Mouse (Mus musculus) lung, embryonic 15.5 days (tissue): ENCODE data around the gene Dynlt1c. TPM values are rescaled to one million over a fixed set of nuclear protein-coding genes. Genes with fewer than 3 reads are reported as not detected.
"Not testable (repeated sequence)": the region's sequence is repeated elsewhere in the genome, so short reads cannot be mapped to it uniquely, and the experiment has no call there.

Source experiments
- ATAC-seq: fragments of 200-750 bp; cut with Nextera tagmentation; 2 replicates; pipeline ENCODE4 v1.8.0; 2017; ENCODE audit warnings: moderate number of reproducible peaks, borderline replicate concordance; ENCODE audit not compliant: low FRiP score, low TSS enrichment; ENCODE audit errors: extremely low read depth
- H3K27ac ChIP-seq: fragments of 300-500 bp; sonication (generic); 2 replicates; pipeline ENCODE4 v1.5.1; 2015; ENCODE audit warnings: moderate library complexity, mild to moderate bottlenecking, inconsistent platforms
- H3K27me3 ChIP-seq: fragments of 300-500 bp; sonication (generic); 2 replicates; pipeline ENCODE4 v1.6.1; 2015; ENCODE audit warnings: inconsistent platforms
- H3K36me3 ChIP-seq: fragments of 300-500 bp; sonication (generic); 2 replicates; pipeline ENCODE4 v1.6.1; 2015; ENCODE audit warnings: inconsistent platforms
- H3K4me1 ChIP-seq: fragments of 300-500 bp; sonication (generic); 2 replicates; pipeline ENCODE4 v1.6.1; 2015; ENCODE audit warnings: inconsistent platforms
- H3K4me2 ChIP-seq: fragments of 300-500 bp; sonication (generic); 2 replicates; pipeline ENCODE4 v1.6.1; 2015; ENCODE audit warnings: inconsistent platforms, mild to moderate bottlenecking, moderate library complexity
- H3K4me3 ChIP-seq: fragments of 300-500 bp; sonication (generic); 2 replicates; pipeline ENCODE4 v1.5.1; 2015; ENCODE audit warnings: mild to moderate bottlenecking, inconsistent platforms
- H3K9ac ChIP-seq: fragments of 300-500 bp; sonication (generic); 2 replicates; pipeline ENCODE4 v1.6.1; 2015; ENCODE audit warnings: inconsistent platforms
- H3K9me3 ChIP-seq: fragments of 300-500 bp; sonication (generic); 2 replicates; pipeline ENCODE4 v1.6.1; 2016; ENCODE audit warnings: inconsistent platforms
- WGBS: fragments of 180-500 bp; shearing (Covaris S2); methylation state at CpG from one replicate; pipeline ENCODE4 v1.1.7; 2015; 5-methylcytosine and 5-hydroxymethylcytosine counted together
- polyA plus RNA-seq: library from polyadenylated mRNA; unstranded; fragments of >200 nt; fragmentation: Nextera tagmentation; extraction: Ambion mirVana; gene quantifications from 2 replicates; pipeline ENCODE4 v1.2.1, GENCODE M21; 2015

Gene Dynlt1c
- 34.2 and 36.9 TPM in 2 replicates for polyA plus RNA-seq

DNA sequence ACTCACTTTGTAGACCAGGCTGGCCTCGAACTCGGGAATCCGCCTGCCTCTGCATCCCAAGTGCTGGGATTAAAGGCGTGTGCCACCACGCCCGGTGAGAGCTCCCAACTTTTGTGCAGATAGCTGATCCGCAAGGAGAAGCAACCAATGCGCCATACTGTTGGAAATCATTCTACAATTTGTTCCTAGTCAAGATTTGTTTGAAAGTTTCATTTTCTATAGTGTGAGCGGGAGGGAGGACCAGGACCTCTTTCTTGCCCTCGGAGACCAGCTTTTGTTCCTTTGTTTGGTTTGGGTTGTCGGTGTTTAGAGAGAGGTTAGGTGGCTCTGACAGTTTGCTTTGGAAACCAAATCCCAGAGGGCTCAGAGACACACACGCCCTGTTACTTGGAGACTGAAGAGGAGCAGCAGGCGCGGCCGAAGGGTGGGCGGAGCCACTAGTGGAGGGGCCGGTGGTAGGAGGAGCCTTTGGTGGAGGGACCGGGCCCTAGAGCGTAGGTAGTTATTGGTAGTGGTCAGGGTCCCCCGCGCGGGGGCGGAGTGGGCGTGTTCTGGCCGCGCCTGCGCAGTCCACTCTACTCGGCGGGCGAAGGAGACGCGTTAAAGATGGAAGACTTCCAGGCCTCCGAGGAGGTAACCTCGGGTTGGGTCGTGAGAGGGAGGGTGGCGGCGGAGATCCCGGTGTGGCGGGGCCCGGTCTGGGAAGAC is at the start of gene Dynlt1c:
Dynlt1c (plus strand) TSS at position 468 of the 708 bp plus-strand sequence.
- peak within 1 kb of the TSS; percentile 44 for H3K4me2 ChIP-seq
- peak; percentile 97 for ATAC-seq
- not testable (repeated sequence) for H3K4me1 ChIP-seq, H3K36me3 ChIP-seq, H3K9me3 ChIP-seq, H3K9ac ChIP-seq, H3K27me3 ChIP-seq
- 7% methylated on average over 32 of the region's 40 CpGs for WGBS
- H3K4me3 ChIP-seq, result peak within 1 kb of the TSS; percentile 38
- peak within 1 kb of the TSS; percentile 79 for H3K27ac ChIP-seq

DNA sequence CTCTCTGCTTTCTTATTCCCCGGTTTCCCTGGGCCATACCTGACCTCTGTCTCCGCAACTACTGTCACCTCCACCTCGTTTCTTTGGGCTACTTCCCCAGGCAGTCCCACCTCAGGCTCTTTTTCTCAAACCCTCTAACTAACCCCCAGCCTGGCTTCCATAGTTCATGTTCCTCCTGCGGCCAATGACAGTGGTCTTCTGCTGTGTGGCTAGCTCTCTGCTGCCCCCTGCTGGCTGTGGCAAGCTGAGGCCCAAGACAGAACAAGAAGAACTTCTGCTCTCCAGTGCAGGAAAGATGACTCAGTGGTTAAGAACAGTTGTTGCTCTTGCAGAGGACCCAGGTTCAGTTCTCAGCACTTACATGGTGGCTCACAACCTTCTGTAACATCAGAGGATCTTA is 47.7 kb upstream of the Dynlt1c start:
- H3K27me3 ChIP-seq, H3K9ac ChIP-seq, H3K9me3 ChIP-seq, H3K36me3 ChIP-seq, H3K4me1 ChIP-seq, H3K4me2 ChIP-seq, H3K4me3 ChIP-seq, ATAC-seq, H3K27ac ChIP-seq: not testable (repeated sequence)
- no CpG with 5 or more reads among the region's 4 CpGs for WGBS

DNA sequence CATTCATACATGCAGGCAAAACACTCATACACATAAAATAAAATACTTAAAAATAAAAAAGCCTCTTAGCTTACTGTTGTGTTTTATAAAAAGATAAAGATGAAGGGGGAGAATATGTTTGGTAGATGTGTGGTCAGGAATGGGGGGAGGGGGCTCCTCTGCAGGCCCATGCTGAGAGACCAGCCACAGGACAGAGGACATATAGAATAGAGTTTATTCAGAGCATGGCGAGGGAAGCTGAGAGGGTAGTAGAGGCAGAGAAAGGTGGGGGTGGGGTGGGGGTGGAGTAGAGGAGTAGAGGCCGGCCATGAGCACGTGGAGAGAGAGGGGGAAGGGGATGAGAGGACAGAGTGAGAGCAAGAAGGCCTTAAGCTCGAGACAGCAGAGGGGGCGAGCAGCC is 47.2 kb upstream of the Dynlt1c start:
- H3K4me2 ChIP-seq, H3K9ac ChIP-seq, H3K27ac ChIP-seq, H3K4me1 ChIP-seq, H3K4me3 ChIP-seq, H3K36me3 ChIP-seq, H3K9me3 ChIP-seq, H3K27me3 ChIP-seq: not testable (repeated sequence)
- no CpG with 5 or more reads among the region's 5 CpGs for WGBS
- 0 out of 2 replicates have a peak, but pooled peaks have one; percentile 12 for ATAC-seq

DNA sequence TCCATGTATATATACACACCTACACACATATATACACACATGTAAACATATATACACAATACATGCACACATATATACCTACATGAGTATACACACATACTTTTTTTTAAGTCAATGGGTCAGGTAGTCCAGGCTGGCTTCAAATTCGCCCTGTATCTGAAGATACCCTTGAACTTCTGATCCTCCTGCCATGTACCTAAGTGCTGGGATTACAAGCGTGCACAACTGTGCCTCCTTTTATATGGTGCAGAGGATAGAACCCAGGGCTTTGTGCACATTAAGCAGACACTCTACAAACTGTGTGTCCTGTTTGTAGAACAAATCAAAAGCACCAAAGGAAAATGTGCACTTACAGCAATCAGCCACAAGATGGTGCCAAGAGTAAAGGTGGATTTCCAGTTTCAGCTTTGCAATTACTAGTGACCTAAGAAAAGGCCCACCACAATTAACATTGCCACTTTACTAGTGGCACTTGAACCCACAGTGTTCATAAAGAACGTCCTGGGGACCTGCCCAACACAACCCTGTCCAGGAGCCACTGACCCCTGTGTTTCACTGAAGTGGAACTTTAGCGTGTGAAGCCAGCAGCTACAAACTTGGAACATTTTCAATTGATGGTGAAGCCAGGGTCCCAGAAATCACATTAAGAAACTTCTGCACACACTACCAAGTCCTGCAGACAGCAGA is 41.9 kb upstream of the Dynlt1c start:
- H3K27me3 ChIP-seq, H3K9me3 ChIP-seq, H3K4me1 ChIP-seq, H3K4me2 ChIP-seq, H3K36me3 ChIP-seq, H3K4me3 ChIP-seq, H3K9ac ChIP-seq, H3K27ac ChIP-seq: not testable (repeated sequence)
- ATAC-seq, result peak; percentile 31; the same call in 1 of the 2 replicates
- WGBS, result no CpG with 5 or more reads among the region's 4 CpGs

DNA sequence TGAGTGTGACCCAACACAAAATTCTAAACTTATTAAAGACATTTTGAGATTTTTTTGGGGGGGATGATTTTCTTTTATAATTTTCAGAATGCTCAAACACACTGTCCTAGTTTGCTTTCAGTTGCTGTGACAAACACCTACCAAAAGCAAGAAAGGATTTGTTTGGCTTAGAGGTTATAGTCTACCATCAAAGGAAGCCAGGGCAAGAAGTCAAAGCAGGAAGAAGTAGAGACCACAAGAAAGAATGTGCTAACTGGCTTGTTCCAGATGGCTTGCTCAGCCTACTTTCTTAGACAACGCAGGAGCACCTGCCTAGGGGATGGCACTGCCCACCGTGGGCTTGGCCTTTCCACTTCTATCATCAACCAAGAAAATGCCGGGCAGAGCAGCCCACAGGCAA is 36.6 kb upstream of the Dynlt1c start:
- H3K36me3 ChIP-seq, H3K27me3 ChIP-seq, H3K4me3 ChIP-seq, H3K27ac ChIP-seq, H3K9me3 ChIP-seq, H3K9ac ChIP-seq, H3K4me2 ChIP-seq, ATAC-seq, H3K4me1 ChIP-seq: not testable (repeated sequence)
- WGBS, result 80% methylated on average over 3 of the region's 3 CpGs

DNA sequence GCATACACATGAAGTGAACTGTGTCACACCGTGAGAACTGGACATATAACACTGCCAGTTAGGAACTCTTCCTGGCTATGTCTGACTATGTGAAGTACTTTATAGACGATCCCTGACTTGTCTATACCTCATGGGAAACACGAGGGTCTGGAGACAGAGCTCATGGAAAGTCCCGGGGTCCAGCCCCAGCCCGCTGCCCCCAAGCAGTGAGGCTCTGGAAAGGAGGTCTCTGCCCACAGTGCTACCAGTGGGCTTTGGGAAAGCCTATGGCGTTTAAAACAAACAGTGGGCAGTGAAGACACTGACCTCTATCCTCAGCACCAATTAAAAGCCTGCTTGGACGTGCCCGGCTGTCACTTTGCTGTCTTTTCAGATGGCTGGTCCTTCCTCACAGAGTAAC is 33.6 kb upstream of the Dynlt1c start:
- 55% methylated on average over 6 of the region's 8 CpGs for WGBS
- not testable (repeated sequence) for H3K27ac ChIP-seq, H3K4me1 ChIP-seq, ATAC-seq, H3K27me3 ChIP-seq, H3K4me2 ChIP-seq, H3K9ac ChIP-seq, H3K9me3 ChIP-seq, H3K4me3 ChIP-seq, H3K36me3 ChIP-seq

DNA sequence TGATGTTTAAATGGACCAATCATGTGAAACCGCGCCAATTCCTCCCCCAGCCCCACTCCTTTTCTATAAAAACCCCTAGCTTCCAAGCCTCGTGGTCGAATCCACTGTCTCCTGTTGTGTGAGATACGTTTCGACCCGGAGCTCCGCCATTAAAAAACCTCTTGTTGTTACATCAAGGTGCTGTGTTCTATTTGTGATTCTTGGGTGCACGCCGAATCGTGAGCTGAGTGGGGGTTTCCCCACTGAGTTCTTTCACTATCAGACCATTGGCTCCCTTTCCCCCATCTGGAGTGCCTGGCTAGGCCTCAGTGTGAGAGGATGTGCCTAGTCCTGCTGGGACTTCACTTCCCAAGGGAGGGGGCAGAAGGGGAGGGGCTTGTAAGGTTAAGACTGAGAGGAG is 30.2 kb upstream of the Dynlt1c start:
- H3K9me3 ChIP-seq, H3K4me2 ChIP-seq, ATAC-seq, H3K4me3 ChIP-seq, H3K9ac ChIP-seq, H3K4me1 ChIP-seq, H3K27ac ChIP-seq, H3K27me3 ChIP-seq, H3K36me3 ChIP-seq: not testable (repeated sequence)
- 91% methylated on average over 11 of the region's 11 CpGs for WGBS

DNA sequence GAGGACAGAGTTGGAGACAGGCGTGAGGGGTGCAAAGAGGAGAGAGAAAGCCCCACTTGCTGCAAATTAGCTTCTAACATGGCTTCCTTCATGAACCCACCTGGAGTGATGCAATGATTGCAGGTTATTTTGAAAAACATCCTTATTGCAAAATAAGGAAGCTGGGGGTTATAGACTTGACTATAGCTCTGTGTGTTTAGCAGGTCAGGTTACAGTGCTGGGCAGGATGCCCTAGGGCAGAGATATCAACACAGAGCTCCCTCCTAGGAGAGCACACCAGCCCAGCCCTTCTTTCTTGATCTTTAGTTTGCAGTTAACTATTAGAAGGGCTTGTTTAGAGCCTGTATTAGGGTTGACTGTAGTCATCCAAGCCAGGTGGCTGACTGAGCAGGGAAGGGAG is 29.3 kb upstream of the Dynlt1c start:
- H3K36me3 ChIP-seq, H3K27me3 ChIP-seq, ATAC-seq, H3K9me3 ChIP-seq, H3K27ac ChIP-seq, H3K4me1 ChIP-seq, H3K9ac ChIP-seq, H3K4me3 ChIP-seq, H3K4me2 ChIP-seq: not testable (repeated sequence)
- no CpG with 5 or more reads among the region's 1 CpGs for WGBS

DNA sequence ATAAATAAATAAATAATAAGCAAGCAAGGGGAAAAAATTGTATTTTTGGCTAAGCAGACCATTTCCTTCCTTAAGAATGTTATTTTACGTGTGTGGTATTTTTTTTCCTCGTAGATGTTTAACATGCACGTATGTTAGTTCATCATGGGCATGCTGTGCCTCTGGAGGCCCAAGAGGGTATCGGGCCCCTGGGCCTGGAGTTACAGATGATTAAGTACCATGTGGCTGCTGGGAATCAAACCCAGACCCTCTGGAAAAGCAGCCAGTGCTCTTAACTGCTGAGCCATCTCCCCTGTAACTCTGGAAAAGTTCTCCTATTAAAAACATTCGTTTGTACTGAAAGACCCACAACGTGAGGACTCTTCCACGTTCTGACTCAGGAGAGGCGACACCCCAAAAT is 26.1 kb upstream of the Dynlt1c start:
- not testable (repeated sequence) for H3K4me3 ChIP-seq, H3K27ac ChIP-seq, ATAC-seq, H3K4me1 ChIP-seq, H3K27me3 ChIP-seq, H3K9me3 ChIP-seq, H3K4me2 ChIP-seq, H3K36me3 ChIP-seq, H3K9ac ChIP-seq
- 89% methylated on average over 8 of the region's 8 CpGs for WGBS

DNA sequence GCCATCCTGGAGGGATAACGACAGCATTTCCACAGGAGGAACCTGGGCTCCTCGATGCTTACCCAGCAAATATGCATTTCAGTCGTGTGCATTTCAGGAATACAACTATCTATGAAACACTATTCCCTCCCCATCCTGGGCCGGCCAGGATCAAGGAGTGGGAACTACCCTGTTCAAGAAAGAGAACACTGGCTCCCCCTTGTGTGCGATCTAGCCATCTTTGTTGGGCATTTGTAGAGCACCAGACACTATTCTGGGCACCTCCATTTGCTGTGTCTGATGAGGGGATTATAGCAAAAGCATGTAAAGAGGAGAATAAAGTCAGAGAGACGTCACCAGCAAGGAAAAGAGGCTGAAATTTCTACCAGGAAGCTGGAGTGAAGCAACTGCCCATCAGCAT is 12.8 kb upstream of the Dynlt1c start:
- not testable (repeated sequence) for ATAC-seq, H3K4me2 ChIP-seq, H3K36me3 ChIP-seq, H3K4me3 ChIP-seq, H3K27ac ChIP-seq, H3K27me3 ChIP-seq, H3K4me1 ChIP-seq, H3K9me3 ChIP-seq, H3K9ac ChIP-seq
- no CpG with 5 or more reads among the region's 6 CpGs for WGBS

DNA sequence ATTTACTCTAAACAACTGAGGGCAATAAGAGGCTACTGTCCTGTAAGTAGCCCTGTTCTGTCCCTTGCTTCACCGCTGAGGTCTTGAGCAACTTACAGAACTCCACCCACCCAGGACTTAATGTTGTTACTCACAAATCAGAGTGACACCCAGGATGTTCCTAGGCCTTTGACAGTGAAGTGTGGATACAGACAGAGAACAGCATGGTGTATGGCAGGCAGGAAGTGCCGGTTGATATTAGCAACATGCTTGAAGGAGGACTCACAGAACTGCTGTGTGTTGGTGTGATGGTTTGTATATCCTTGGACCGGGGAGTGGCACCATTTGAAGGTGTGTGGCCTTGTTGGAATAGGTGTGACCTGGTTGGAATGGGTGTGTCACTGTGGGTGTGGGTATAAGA is 9.4 kb upstream of the Dynlt1c start:
- H3K9ac ChIP-seq, H3K9me3 ChIP-seq, H3K4me1 ChIP-seq, H3K4me2 ChIP-seq, H3K36me3 ChIP-seq, H3K27me3 ChIP-seq, H3K27ac ChIP-seq, H3K4me3 ChIP-seq: not testable (repeated sequence)
- 62% methylated on average over 2 of the region's 3 CpGs for WGBS
- ATAC-seq, result peak; percentile 58; the same call in 1 of the 2 replicates

DNA sequence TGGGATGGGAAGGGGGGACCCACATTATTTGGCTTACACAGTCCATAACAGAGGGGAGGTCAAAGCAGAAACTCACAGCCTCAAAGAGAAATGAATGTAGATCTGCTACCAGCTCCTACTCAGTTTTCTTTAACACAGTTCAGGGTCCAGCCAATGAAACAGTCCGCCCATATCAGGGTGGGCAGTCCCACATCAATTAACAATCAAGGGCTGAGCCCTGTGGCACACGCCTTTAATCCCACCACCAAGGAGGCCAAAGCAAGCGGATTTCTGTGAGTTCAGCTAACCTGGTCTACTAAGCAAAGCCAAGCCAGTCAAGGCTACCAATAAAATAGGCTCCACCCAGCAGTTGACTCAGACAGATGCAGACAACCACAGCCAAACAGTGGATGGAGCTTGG is 7.6 kb upstream of the Dynlt1c start:
- not testable (repeated sequence) for H3K36me3 ChIP-seq, ATAC-seq, H3K27ac ChIP-seq, H3K9me3 ChIP-seq, H3K4me3 ChIP-seq, H3K4me2 ChIP-seq, H3K9ac ChIP-seq, H3K4me1 ChIP-seq, H3K27me3 ChIP-seq
- WGBS, result 69% methylated on average over 3 of the region's 3 CpGs
